Mouse (Mus musculus) bone marrow macrophage, adult 2 months (primary cell): Measurements from ENCODE around the gene 4933430I17Rik. TPM values are rescaled to one million over a fixed set of nuclear protein-coding genes. Genes with fewer than 3 reads are reported as not detected.
"Not testable (repeated sequence)": the region's sequence is repeated elsewhere in the genome, so short reads cannot be mapped to it uniquely, and the experiment has no call there.

Experiments
- H3K27ac ChIP-seq: 2 replicates; pipeline ENCODE4 v1.5.1; 2012; ENCODE audit warnings: low read depth, low read length; ENCODE audit not compliant: insufficient read depth
- H3K4me1 ChIP-seq: 2 replicates; pipeline ENCODE4 v1.6.1; 2012; ENCODE audit warnings: low read length; ENCODE audit not compliant: control insufficient read depth, insufficient read depth
- H3K4me3 ChIP-seq: 2 replicates; pipeline ENCODE4 v1.5.1; 2012; ENCODE audit warnings: mild to moderate bottlenecking, low read length, moderate library complexity; ENCODE audit not compliant: insufficient read depth
- CTCF ChIP-seq: IDR thresholded peaks from 2 replicates; pipeline ENCODE4 v1.5.1; 2012; ENCODE audit warnings: low read depth, mild to moderate bottlenecking, low read length, moderate library complexity
- POLR2A ChIP-seq: IDR thresholded peaks from 2 replicates; pipeline ENCODE4 v1.6.1; 2012; ENCODE audit warnings: mild to moderate bottlenecking, low read depth, low read length, borderline replicate concordance
- polyA plus RNA-seq: library from polyadenylated mRNA; stranded (reverse); fragments of >200 nt; gene quantifications from 2 replicates; pipeline ENCODE4 v1.2.4, GENCODE M21; 2012; ENCODE audit not compliant: missing spikeins, insufficient read depth, insufficient read length

The 4933430I17Rik gene
- 0.60 TPM in 1 of 2 replicates, not detected in the other for polyA plus RNA-seq

GRCm38 (mm10) chr4:62524651-62525488 is at the start of gene 4933430I17Rik, which contains the start of gene Pole3:
TSS of gene 4933430I17Rik (plus strand) at chr4:62525369.
TSS of gene Pole3 (minus strand) at chr4:62525068.
- Histone ChIP-seq H3K27ac (peak within 1 kb of the TSS; percentile 97), H3K4me3 (peak within 1 kb of the TSS; percentile 98), H3K4me1 (0 out of 2 replicates have a peak, but pooled peaks cover 5% of the 10 kb centered on the region)
- no peak for TF ChIP-seq CTCF
- TF ChIP-seq POLR2A: no peak

GRCm38 (mm10) chr4:62475793-62476192 is 49.4 kb upstream of the 4933430I17Rik start:
- peaks cover 11% of the 10 kb centered on the region for H3K4me1 ChIP-seq
- H3K4me3 ChIP-seq: no peak overlapping the region
- no peak overlapping the region for H3K27ac ChIP-seq
- TF ChIP-seq CTCF: no peak
- TF ChIP-seq POLR2A: no peak

- TF ChIP-seq CTCF: no peak
- TF ChIP-seq POLR2A: no peak
- peaks cover 12% of the 10 kb centered on the region for H3K4me1 ChIP-seq
- H3K4me3 ChIP-seq: no peak overlapping the region
- H3K27ac ChIP-seq: no peak overlapping the region
Observed at GRCm38 (mm10) chr4:62477542-62478244, 47.5 kb upstream of the 4933430I17Rik start.

GRCm38 (mm10) chr4:62479593-62479936 is 45.6 kb upstream of the 4933430I17Rik start:
- not testable (repeated sequence) for H3K27ac ChIP-seq
- TF ChIP-seq CTCF: peak; percentile 49; the same call in 1 of the 2 replicates
- Histone ChIP-seq H3K4me3 (peak overlapping the region; percentile 47), H3K4me1 (peaks cover 16% of the 10 kb centered on the region)

GRCm38 (mm10) chr4:62479937-62480708 is 45.0 kb upstream of the 4933430I17Rik start, which contains the start of gene Bspry:
TSS of gene Bspry (plus strand) at chr4:62480053.
- Histone ChIP-seq H3K4me3 (peak within 1 kb of the TSS; percentile 47), H3K4me1 (peaks cover 21% of the 10 kb centered on the region), H3K27ac (no peak within 1 kb of the TSS)
- TF ChIP-seq CTCF: no peak
- no peak for TF ChIP-seq POLR2A

GRCm38 (mm10) chr4:62480709-62481605 is 44.2 kb upstream of the 4933430I17Rik start:
- Histone ChIP-seq H3K4me3 (no peak overlapping the region), H3K4me1 (peaks cover 23% of the 10 kb centered on the region), H3K27ac (no peak overlapping the region)
- TF ChIP-seq CTCF (no peak), POLR2A (no peak)

GRCm38 (mm10) chr4:62484928-62485327 is 40.2 kb upstream of the 4933430I17Rik start:
- H3K4me1 ChIP-seq: peaks cover 16% of the 10 kb centered on the region
- TF ChIP-seq POLR2A (no peak), CTCF (no peak)
- no peak overlapping the region for H3K27ac ChIP-seq
- H3K4me3 ChIP-seq: no peak overlapping the region

- TF ChIP-seq POLR2A: no peak
- no peak for TF ChIP-seq CTCF
- H3K27ac ChIP-seq: no peak overlapping the region
- H3K4me1 ChIP-seq: peaks cover 14% of the 10 kb centered on the region
- H3K4me3 ChIP-seq: no peak overlapping the region
Observed at GRCm38 (mm10) chr4:62485450-62486161, 39.6 kb upstream of the 4933430I17Rik start.
